Mouse (Mus musculus): ENCODE measurements around the gene Skap1. TPM values are rescaled to one million over a fixed set of nuclear protein-coding genes. Genes with fewer than 3 reads are reported as not detected.

Gene Skap1
- polyA plus RNA-seq, 1 experiment from 2014 or later: 15.2 TPM

- Histone ChIP-seq H3K36me3 (ENCODE audit: control insufficient read depth, insufficient read depth, low read length) (no peaks in the 10 kb centered on the region), H3K27ac (ENCODE audit: low read depth, low read length) (peak overlapping the region; percentile 67; the same call in 1 of the 2 replicates), H3K4me3 (ENCODE audit: low read length) (no peak overlapping the region), H3K4me2 (replicated peaks; ENCODE audit: low read depth, low read length) (no peak overlapping the region), H3K9me3 (ENCODE audit: control insufficient read depth, low read length) (no peaks in the 10 kb centered on the region), H3K27me3 (ENCODE audit: control insufficient read depth, insufficient read depth, low read length) (no peaks in the 10 kb centered on the region; the same call in 1 of the 2 replicates), H3K4me1 (ENCODE audit: control insufficient read depth, insufficient read depth, low read length) (peaks cover 23% of the 10 kb centered on the region; the same call in 1 of the 2 replicates), H3K9ac (ENCODE audit: low read depth, low read length) (no peak overlapping the region)
- 56% methylated on average over 14 of the region's 14 CpGs for WGBS
- no peak for ATAC-seq (ENCODE audit: low FRiP score, low TSS enrichment)
Measured at GRCm38 (mm10) chr11:96737673-96738471, 273.5 kb downstream of the Skap1 start.

GRCm38 (mm10) chr11:96740796-96741195 lies 276.4 kb downstream of the Skap1 start:
- peaks cover 14% of the 10 kb centered on the region; the same call in 1 of the 2 replicates for H3K4me1 ChIP-seq (ENCODE audit: control insufficient read depth, insufficient read depth, low read length)
- whole genome bisulfite sequencing: 55% methylated on average over 12 of the region's 12 CpGs
- H3K36me3 ChIP-seq (ENCODE audit: control insufficient read depth, insufficient read depth, low read length): no peaks in the 10 kb centered on the region
- H3K4me3 ChIP-seq (ENCODE audit: low read length): no peak overlapping the region
- no peaks in the 10 kb centered on the region for H3K9me3 ChIP-seq (ENCODE audit: control insufficient read depth, low read length)
- no peaks in the 10 kb centered on the region; the same call in 1 of the 2 replicates for H3K27me3 ChIP-seq (ENCODE audit: control insufficient read depth, insufficient read depth, low read length)
- H3K4me2 ChIP-seq (replicated peaks; ENCODE audit: low read depth, low read length): no peak overlapping the region
- no peak for ATAC-seq (ENCODE audit: low FRiP score, low TSS enrichment)
- no peak overlapping the region for H3K9ac ChIP-seq (ENCODE audit: low read depth, low read length)
- H3K27ac ChIP-seq (ENCODE audit: low read depth, low read length): 0 out of 2 replicates have a peak overlapping the region, but pooled peaks have one; percentile 25

- Histone ChIP-seq H3K27ac (ENCODE audit: low read depth, low read length) (peak overlapping the region; percentile 78; the same call in 1 of the 2 replicates), H3K9me3 (ENCODE audit: control insufficient read depth, low read length) (no peaks in the 10 kb centered on the region), H3K4me3 (ENCODE audit: low read length) (no peak overlapping the region), H3K36me3 (ENCODE audit: control insufficient read depth, insufficient read depth, low read length) (no peaks in the 10 kb centered on the region), H3K27me3 (ENCODE audit: control insufficient read depth, insufficient read depth, low read length) (no peaks in the 10 kb centered on the region; the same call in 1 of the 2 replicates), H3K9ac (ENCODE audit: low read depth, low read length) (no peak overlapping the region), H3K4me1 (ENCODE audit: control insufficient read depth, insufficient read depth, low read length) (0 out of 2 replicates have a peak, but pooled peaks cover 8% of the 10 kb centered on the region), H3K4me2 (replicated peaks; ENCODE audit: low read depth, low read length) (0 out of 2 replicates have a peak overlapping the region, but pooled peaks have one; percentile 8)
- ATAC-seq (ENCODE audit: low FRiP score, low TSS enrichment): no peak
- 29% methylated on average over 12 of the region's 12 CpGs for WGBS
Measured at GRCm38 (mm10) chr11:96741995-96742394, 277.6 kb downstream of the Skap1 start.

DNA sequence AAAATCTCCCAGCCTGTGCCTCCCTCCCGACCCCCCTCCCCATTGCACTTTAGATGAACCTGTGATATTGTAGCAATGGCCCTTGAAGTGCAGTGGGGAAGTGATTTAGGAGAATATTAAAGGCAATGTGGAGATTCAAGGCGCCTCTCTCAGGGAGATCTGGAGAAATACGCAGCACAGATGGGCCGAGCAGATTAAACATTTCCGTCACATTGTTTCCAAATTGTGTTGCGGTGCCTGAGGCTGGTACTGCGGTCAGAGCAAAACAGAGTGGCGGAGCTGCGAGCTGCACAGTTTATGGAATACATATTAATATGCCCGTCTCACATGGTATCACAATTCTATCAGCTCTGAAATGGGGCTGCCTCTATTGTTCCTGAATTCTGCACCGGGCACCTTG lies 278.6 kb downstream of the Skap1 start:
- H3K4me1 ChIP-seq (ENCODE audit: control insufficient read depth, insufficient read depth, low read length): 0 out of 2 replicates have a peak, but pooled peaks cover 8% of the 10 kb centered on the region
- no peaks in the 10 kb centered on the region; the same call in 1 of the 2 replicates for H3K27me3 ChIP-seq (ENCODE audit: control insufficient read depth, insufficient read depth, low read length)
- 0 out of 2 replicates have a peak overlapping the region, but pooled peaks have one; percentile 78 for H3K27ac ChIP-seq (ENCODE audit: low read depth, low read length)
- peak; percentile 18; the same call in 1 of the 2 replicates for ATAC-seq (ENCODE audit: low FRiP score, low TSS enrichment)
- 59% methylated on average over 11 of the region's 11 CpGs for WGBS
- no peak overlapping the region for H3K9ac ChIP-seq (ENCODE audit: low read depth, low read length)
- H3K36me3 ChIP-seq (ENCODE audit: control insufficient read depth, insufficient read depth, low read length): no peaks in the 10 kb centered on the region
- no peak overlapping the region for H3K4me2 ChIP-seq (replicated peaks; ENCODE audit: low read depth, low read length)
- H3K9me3 ChIP-seq (ENCODE audit: control insufficient read depth, low read length): no peaks in the 10 kb centered on the region
- H3K4me3 ChIP-seq (ENCODE audit: low read length): no peak overlapping the region

DNA sequence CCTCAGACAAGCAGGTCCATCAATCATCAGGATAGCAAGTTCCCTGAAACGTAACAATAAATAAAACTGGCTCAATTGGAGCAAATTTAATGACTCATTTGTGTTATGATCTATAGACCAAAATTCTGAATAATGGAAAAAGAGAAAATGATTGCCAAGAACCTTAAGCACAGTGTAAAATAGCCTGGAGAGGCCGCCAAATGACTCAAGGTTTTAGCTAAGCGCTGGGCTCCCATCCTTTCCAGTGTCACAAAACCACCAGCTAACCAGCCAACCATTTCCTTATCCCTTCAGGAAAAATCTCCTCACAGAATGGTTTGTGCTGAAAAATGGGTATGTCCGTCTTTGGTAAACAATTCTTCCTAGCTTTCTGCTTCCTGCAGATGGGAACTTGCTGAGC lies 279.5 kb downstream of the Skap1 start:
- Histone ChIP-seq H3K27me3 (ENCODE audit: control insufficient read depth, insufficient read depth, low read length) (no peaks in the 10 kb centered on the region; the same call in 1 of the 2 replicates), H3K4me3 (ENCODE audit: low read length) (no peak overlapping the region), H3K9ac (ENCODE audit: low read depth, low read length) (no peak overlapping the region), H3K4me2 (replicated peaks; ENCODE audit: low read depth, low read length) (no peak overlapping the region), H3K27ac (ENCODE audit: low read depth, low read length) (peak overlapping the region; percentile 78; the same call in 1 of the 2 replicates), H3K9me3 (ENCODE audit: control insufficient read depth, low read length) (no peaks in the 10 kb centered on the region), H3K36me3 (ENCODE audit: control insufficient read depth, insufficient read depth, low read length) (no peaks in the 10 kb centered on the region), H3K4me1 (ENCODE audit: control insufficient read depth, insufficient read depth, low read length) (0 out of 2 replicates have a peak, but pooled peaks cover 3% of the 10 kb centered on the region)
- WGBS: 69% methylated on average over 4 of the region's 4 CpGs
- no peak for ATAC-seq (ENCODE audit: low FRiP score, low TSS enrichment)

DNA sequence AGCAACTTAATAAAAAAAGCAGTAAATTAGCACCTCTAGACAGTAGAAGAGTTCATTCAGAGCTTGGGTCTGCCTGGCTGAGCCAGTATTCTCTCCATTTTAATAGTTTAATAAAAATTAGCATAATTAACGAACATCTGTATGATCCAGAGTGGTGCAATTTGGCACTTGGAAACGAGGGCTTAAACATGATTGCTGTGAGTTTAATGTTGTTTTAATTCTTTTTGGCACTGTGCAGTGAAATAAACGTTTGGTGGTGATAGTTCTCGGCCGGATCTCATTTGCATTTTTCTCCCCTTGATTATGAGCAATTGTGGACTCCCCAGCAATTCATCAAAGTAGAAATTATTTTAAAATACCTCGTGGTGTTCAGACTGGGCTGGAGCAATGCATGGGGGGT lies 282.3 kb downstream of the Skap1 start:
- no peak overlapping the region for H3K9ac ChIP-seq (ENCODE audit: low read depth, low read length)
- no peaks in the 10 kb centered on the region; the same call in 1 of the 2 replicates for H3K27me3 ChIP-seq (ENCODE audit: control insufficient read depth, insufficient read depth, low read length)
- no peaks in the 10 kb centered on the region for H3K9me3 ChIP-seq (ENCODE audit: control insufficient read depth, low read length)
- ATAC-seq (ENCODE audit: low FRiP score, low TSS enrichment): no peak
- H3K27ac ChIP-seq (ENCODE audit: low read depth, low read length): no peak overlapping the region
- whole genome bisulfite sequencing: 73% methylated on average over 6 of the region's 6 CpGs
- no peak overlapping the region for H3K4me2 ChIP-seq (replicated peaks; ENCODE audit: low read depth, low read length)
- H3K36me3 ChIP-seq (ENCODE audit: control insufficient read depth, insufficient read depth, low read length): no peaks in the 10 kb centered on the region
- 0 out of 2 replicates have a peak, but pooled peaks cover 3% of the 10 kb centered on the region for H3K4me1 ChIP-seq (ENCODE audit: control insufficient read depth, insufficient read depth, low read length)
- no peak overlapping the region for H3K4me3 ChIP-seq (ENCODE audit: low read length)

DNA sequence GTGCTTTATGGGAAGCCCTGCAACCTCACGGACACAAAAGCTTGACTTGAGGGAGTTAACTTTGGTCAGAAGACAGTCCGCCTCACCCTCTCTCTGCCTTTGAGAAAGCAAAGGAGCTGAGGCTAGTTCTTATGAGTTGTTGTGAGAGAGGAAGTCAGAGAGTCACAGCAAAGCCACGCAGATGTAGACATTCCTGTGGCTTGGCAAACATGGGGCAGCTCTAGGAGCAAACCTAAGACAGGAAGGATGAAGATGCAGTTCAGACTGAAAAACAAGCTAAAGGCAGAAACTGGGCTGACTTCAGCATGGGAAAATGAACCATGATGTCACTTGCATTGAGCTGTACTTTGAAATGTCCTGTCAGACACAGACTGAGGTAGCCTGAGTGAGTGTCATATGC lies 283.2 kb downstream of the Skap1 start:
- WGBS: 55% methylated on average over 3 of the region's 3 CpGs
- no peak overlapping the region for H3K27ac ChIP-seq (ENCODE audit: low read depth, low read length)
- no peaks in the 10 kb centered on the region for H3K9me3 ChIP-seq (ENCODE audit: control insufficient read depth, low read length)
- H3K4me3 ChIP-seq (ENCODE audit: low read length): no peak overlapping the region
- H3K9ac ChIP-seq (ENCODE audit: low read depth, low read length): no peak overlapping the region
- ATAC-seq (ENCODE audit: low FRiP score, low TSS enrichment): no peak
- 0 out of 2 replicates have a peak, but pooled peaks cover 3% of the 10 kb centered on the region for H3K4me1 ChIP-seq (ENCODE audit: control insufficient read depth, insufficient read depth, low read length)
- H3K27me3 ChIP-seq (ENCODE audit: control insufficient read depth, insufficient read depth, low read length): no peaks in the 10 kb centered on the region
- H3K4me2 ChIP-seq (replicated peaks; ENCODE audit: low read depth, low read length): no peak overlapping the region
- no peaks in the 10 kb centered on the region for H3K36me3 ChIP-seq (ENCODE audit: control insufficient read depth, insufficient read depth, low read length)

DNA sequence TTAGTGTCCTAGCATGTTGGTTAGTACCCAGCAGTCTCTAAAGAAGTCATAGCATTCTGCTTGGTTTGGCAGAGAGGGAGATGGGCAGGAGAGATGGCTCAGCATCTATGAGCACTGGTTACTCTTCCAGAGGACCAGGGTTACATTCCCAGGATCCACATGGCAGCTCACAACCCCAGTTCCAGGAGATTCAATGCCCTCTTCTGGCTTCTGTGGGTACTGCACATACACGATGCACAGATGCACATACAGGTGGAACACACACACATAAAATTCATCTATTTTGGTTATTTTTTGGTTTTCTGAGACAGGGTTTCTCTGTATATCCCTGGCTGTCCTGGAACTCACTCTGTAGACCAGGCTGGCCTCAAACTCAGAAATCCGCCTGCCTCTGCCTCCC lies 290.9 kb downstream of the Skap1 start:
- Histone ChIP-seq H3K4me1 (ENCODE audit: control insufficient read depth, insufficient read depth, low read length) (no peaks in the 10 kb centered on the region), H3K4me3 (ENCODE audit: low read length) (no peak overlapping the region), H3K4me2 (replicated peaks; ENCODE audit: low read depth, low read length) (no peak overlapping the region), H3K27me3 (ENCODE audit: control insufficient read depth, insufficient read depth, low read length) (no peaks in the 10 kb centered on the region), H3K9me3 (ENCODE audit: control insufficient read depth, low read length) (no peaks in the 10 kb centered on the region), H3K27ac (ENCODE audit: low read depth, low read length) (no peak overlapping the region), H3K9ac (ENCODE audit: low read depth, low read length) (no peak overlapping the region), H3K36me3 (ENCODE audit: control insufficient read depth, insufficient read depth, low read length) (no peaks in the 10 kb centered on the region)
- WGBS: 95% methylated on average over 2 of the region's 2 CpGs
- no peak for ATAC-seq (ENCODE audit: low FRiP score, low TSS enrichment)

GRCm38 (mm10) chr11:96757421-96757820 lies 293.0 kb downstream of the Skap1 start:
- peaks cover 5% of the 10 kb centered on the region; the same call in 1 of the 2 replicates for H3K4me1 ChIP-seq (ENCODE audit: control insufficient read depth, insufficient read depth, low read length)
- no peak overlapping the region for H3K9ac ChIP-seq (ENCODE audit: low read depth, low read length)
- H3K27me3 ChIP-seq (ENCODE audit: control insufficient read depth, insufficient read depth, low read length): no peaks in the 10 kb centered on the region
- no peak overlapping the region for H3K27ac ChIP-seq (ENCODE audit: low read depth, low read length)
- 54% methylated on average over 4 of the region's 4 CpGs for WGBS
- H3K4me2 ChIP-seq (replicated peaks; ENCODE audit: low read depth, low read length): no peak overlapping the region
- no peak overlapping the region for H3K4me3 ChIP-seq (ENCODE audit: low read length)
- no peaks in the 10 kb centered on the region for H3K36me3 ChIP-seq (ENCODE audit: control insufficient read depth, insufficient read depth, low read length)
- H3K9me3 ChIP-seq (ENCODE audit: control insufficient read depth, low read length): no peaks in the 10 kb centered on the region
- no peak for ATAC-seq (ENCODE audit: low FRiP score, low TSS enrichment)
